Mouse (Mus musculus): Measurements from ENCODE around the gene Cask. TPM values are rescaled to one million over a fixed set of nuclear protein-coding genes. Genes with fewer than 3 reads are reported as not detected.
A peak's percentile ranks its signal among the peaks of the same experiment; 100 is the strongest.

The Cask gene
- polyA plus RNA-seq, 1 experiment from 2014 or later: 0.99 TPM

DNA sequence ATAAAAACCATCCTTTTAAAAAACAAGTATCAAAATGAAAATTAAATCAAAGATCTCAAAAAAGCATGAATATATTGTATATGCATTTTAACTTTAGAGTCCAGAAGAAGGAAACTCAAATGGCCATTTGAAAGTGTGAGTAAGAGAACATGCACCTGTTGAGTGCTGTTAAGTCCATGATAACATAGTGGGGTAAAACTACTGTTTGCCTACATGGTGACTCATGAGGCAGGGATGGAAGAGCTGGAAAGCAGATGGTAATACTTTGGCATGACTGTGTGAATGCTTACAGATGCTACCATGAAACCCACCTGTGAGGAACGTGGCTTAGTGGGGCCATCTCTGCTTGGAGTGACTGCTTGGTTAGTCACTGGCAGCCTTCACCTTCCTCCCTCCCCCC, 132.9 kb downstream of the Cask start:
- Histone ChIP-seq H3K9me3 (replicated peaks) (no peaks in the 10 kb centered on the region), H3K27ac (no peak overlapping the region), H3K27me3 (no peaks in the 10 kb centered on the region), H3K36me3 (no peaks in the 10 kb centered on the region), H3K9ac (no peak overlapping the region), H3K4me3 (replicated peaks) (no peak overlapping the region), H3K4me2 (no peak overlapping the region), H3K4me1 (replicated peaks) (no peaks in the 10 kb centered on the region)
- WGBS (ENCODE audit: insufficient replicate concordance): 48% methylated on average over 1 of the region's 1 CpGs
- no peak for DNase-seq
- ATAC-seq (ENCODE audit: low read depth): no peak

DNA sequence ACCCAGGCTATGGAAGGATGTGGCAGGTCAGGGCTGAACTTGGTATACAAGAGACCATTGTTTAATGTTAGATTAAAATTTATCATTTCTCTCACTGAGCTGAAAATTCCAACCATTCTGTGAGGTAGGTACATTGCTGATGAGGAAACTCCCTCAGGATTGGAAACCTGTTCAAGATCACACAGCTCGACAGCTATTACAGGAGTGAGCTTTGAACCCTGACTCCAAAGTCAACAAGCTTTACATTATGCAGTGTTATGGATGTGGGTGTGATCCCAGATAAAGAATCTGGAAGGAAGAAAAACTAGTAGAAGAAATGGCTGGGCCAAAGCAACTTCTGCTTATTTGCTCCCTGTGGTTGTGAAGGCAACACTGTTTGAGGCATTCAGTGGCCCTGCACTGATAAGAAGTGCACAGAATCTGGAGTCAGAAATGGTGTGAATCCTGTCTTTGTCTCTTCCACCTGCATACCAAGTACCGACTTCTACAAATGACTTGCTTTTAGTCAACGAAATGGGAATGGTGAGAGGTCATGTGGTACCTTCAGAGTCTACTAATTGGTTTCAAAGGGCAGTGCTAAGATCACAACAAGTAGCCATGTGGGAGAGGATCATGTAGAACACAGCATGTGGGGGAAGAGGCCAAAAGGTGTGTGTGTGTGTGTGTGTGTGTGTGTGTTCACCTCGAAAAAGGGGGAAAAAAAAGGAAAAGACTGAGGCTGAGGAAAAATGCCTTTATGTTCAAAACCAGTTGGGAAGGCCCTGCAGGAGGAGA, 134.2 kb downstream of the Cask start:
- no peaks in the 10 kb centered on the region for H3K9me3 ChIP-seq (replicated peaks)
- ATAC-seq (ENCODE audit: low read depth) (no peak), DNase-seq (no peak)
- H3K9ac ChIP-seq: no peak overlapping the region
- H3K27me3 ChIP-seq: no peaks in the 10 kb centered on the region
- no peak overlapping the region for H3K4me2 ChIP-seq
- no peaks in the 10 kb centered on the region for H3K4me1 ChIP-seq (replicated peaks)
- WGBS (ENCODE audit: insufficient replicate concordance): 41% methylated on average over 4 of the region's 4 CpGs
- no peaks in the 10 kb centered on the region for H3K36me3 ChIP-seq
- no peak overlapping the region for H3K27ac ChIP-seq
- H3K4me3 ChIP-seq (replicated peaks): no peak overlapping the region

DNA sequence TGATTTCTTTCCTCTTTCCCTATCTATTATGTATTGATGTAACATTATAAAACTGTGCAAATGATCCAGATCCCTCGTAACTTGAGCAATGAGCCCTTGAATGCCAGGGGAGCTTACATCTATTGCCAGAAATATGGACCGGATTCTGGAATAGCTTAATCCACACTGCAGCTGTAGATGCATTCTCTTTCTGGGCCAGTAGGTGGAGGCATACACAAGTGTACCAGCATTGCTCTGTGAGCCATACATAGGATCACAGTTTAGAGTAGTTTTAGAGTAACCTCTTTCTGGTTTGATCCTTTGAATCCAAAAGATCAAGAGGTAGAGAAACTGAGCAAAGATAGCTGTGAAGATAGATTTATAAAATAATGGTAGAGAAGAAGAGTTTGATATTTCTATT, 141.0 kb downstream of the Cask start:
- Histone ChIP-seq H3K4me3 (replicated peaks) (no peak overlapping the region), H3K4me2 (no peak overlapping the region), H3K27ac (no peak overlapping the region), H3K9me3 (replicated peaks) (no peaks in the 10 kb centered on the region), H3K27me3 (no peaks in the 10 kb centered on the region), H3K9ac (no peak overlapping the region), H3K36me3 (no peaks in the 10 kb centered on the region), H3K4me1 (replicated peaks) (no peaks in the 10 kb centered on the region)
- ATAC-seq (ENCODE audit: low read depth) (no peak), DNase-seq (peak; percentile 4)
- 36% methylated on average over 2 of the region's 2 CpGs for WGBS (ENCODE audit: insufficient replicate concordance)

DNA sequence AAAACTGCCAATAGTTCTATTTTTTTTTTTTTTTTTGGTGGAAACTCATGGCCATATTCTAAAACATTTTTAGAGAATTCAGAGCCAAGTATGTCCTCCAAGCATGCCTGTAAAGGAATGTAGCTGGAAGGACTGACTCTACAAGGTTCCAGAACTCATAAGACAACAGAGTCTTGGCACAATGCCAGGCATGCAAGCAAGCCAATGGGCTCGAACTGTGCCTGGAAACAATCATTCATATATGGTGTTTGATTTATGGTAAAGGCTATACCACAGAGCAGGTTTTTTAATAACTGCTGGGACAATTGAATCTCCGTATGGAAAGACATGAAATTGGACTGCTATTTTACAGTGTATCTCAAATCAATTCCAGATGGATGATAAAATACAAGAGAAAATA, 146.1 kb downstream of the Cask start:
- 43% methylated on average over 2 of the region's 2 CpGs for WGBS (ENCODE audit: insufficient replicate concordance)
- ATAC-seq (ENCODE audit: low read depth) (no peak), DNase-seq (no peak)

DNA sequence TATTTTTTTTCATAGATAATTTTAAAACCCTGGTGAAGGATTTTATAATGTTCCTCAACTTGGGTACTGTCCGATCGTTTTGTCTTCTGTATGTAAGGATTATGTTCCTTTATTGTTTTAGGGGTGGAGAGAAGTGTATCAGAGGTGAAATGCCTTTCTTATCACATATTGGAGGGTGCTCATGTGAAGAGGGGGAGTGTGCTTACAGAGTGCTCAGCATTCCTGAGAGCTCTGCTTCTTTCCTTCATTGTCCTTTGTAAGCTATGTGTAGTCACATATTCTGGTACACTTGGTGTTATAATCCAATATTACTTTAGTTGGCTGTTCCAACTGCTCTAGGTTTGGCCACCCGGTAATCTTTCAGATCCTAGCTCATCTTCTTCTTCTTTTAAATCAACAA, 150.5 kb downstream of the Cask start:
- no peaks in the 10 kb centered on the region for H3K9me3 ChIP-seq (replicated peaks)
- no peaks in the 10 kb centered on the region for H3K27me3 ChIP-seq
- H3K27ac ChIP-seq: no peak overlapping the region
- ATAC-seq (ENCODE audit: low read depth) (no peak), DNase-seq (no peak)
- no peaks in the 10 kb centered on the region for H3K36me3 ChIP-seq
- H3K4me2 ChIP-seq: no peak overlapping the region
- H3K9ac ChIP-seq: no peak overlapping the region
- no peak overlapping the region for H3K4me3 ChIP-seq (replicated peaks)
- no peaks in the 10 kb centered on the region for H3K4me1 ChIP-seq (replicated peaks)
- 63% methylated on average over 3 of the region's 3 CpGs for WGBS (ENCODE audit: insufficient replicate concordance)

More for the DNA sequence above, 146.1 kb downstream of the Cask start:
- H3K27ac ChIP-seq: no peak overlapping the region
- no peak overlapping the region for H3K9ac ChIP-seq
- H3K9me3 ChIP-seq (replicated peaks): no peaks in the 10 kb centered on the region
- H3K27me3 ChIP-seq: no peaks in the 10 kb centered on the region
- H3K4me1 ChIP-seq (replicated peaks): no peaks in the 10 kb centered on the region
- H3K4me2 ChIP-seq: no peak overlapping the region
- H3K36me3 ChIP-seq: no peaks in the 10 kb centered on the region
- H3K4me3 ChIP-seq (replicated peaks): no peak overlapping the region

DNA sequence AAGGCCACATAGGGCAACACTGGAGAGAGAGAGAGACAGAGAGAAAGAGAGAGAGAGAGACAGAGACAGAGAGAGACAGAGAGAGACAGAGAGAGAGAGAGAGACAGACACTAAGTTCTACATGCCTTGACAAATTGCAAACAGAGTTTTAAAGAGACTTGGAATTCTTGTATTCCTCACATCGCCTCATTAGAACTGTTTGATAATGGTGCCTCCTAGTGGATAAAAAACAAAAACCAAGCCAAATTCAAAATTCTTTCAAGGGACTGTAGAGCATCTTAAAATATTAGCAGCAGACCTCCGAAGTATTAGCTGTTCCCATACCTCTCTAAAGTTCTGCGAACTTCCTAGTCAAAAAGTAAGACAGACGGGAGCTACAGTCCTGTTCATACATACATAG, 159.3 kb downstream of the Cask start:
- Histone ChIP-seq H3K27me3 (no peaks in the 10 kb centered on the region), H3K27ac (no peak overlapping the region), H3K9me3 (replicated peaks) (no peaks in the 10 kb centered on the region), H3K36me3 (no peaks in the 10 kb centered on the region), H3K9ac (no peak overlapping the region), H3K4me2 (no peak overlapping the region), H3K4me3 (replicated peaks) (no peak overlapping the region), H3K4me1 (replicated peaks) (no peaks in the 10 kb centered on the region)
- no peak for DNase-seq
- WGBS (ENCODE audit: insufficient replicate concordance): 59% methylated on average over 4 of the region's 4 CpGs
- no peak for ATAC-seq (ENCODE audit: low read depth)

DNA sequence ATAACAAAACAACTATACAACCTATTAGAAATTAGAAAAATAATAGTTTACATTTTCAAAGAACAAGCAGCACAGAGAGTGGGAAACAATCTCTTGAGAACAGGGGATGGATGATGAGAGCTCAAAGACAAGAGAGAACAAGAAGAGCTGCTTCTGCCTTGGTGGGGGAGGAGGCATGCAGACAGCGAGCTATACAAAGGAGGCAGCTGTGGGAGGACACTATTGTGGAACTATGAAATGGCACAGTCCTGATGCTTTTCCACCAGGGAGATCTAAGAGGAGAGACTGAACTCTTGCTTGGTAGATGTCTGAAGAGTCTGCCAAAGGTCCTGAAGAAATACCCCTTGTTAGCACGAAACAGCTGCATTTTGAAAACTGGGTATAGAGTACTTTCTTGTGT, 162.8 kb downstream of the Cask start:
- no peak overlapping the region for H3K4me2 ChIP-seq
- H3K9me3 ChIP-seq (replicated peaks): no peaks in the 10 kb centered on the region
- 70% methylated on average over 2 of the region's 2 CpGs for WGBS (ENCODE audit: insufficient replicate concordance)
- H3K27me3 ChIP-seq: no peaks in the 10 kb centered on the region
- peaks cover 5% of the 10 kb centered on the region for H3K4me1 ChIP-seq (replicated peaks)
- no peak overlapping the region for H3K4me3 ChIP-seq (replicated peaks)
- DNase-seq: no peak
- H3K9ac ChIP-seq: no peak overlapping the region
- no peak for ATAC-seq (ENCODE audit: low read depth)
- H3K36me3 ChIP-seq: no peaks in the 10 kb centered on the region
- H3K27ac ChIP-seq: no peak overlapping the region

DNA sequence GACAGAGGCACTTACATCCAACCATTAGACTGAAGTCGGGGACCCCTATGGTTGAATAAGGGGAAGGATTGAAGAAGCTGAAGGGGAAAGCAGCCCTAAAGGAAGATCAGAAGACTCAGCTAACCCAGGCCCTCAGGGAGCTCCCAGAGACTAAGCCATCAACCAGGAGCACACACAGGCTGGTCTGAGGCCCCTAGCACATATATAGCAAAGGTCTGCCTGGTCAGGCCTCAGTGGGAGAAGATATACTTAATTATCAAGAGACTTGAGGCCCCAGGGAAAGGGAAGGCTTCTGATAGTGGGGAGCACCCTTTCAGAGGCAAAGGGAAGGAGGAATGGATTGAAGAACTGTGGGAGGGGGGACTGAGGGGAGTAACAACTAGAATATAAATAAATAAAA, 164.6 kb downstream of the Cask start:
- no peaks in the 10 kb centered on the region for H3K27me3 ChIP-seq
- H3K27ac ChIP-seq: no peak overlapping the region
- H3K9me3 ChIP-seq (replicated peaks): no peaks in the 10 kb centered on the region
- no peak overlapping the region for H3K4me2 ChIP-seq
- 65% methylated on average over 1 of the region's 1 CpGs for WGBS (ENCODE audit: insufficient replicate concordance)
- H3K36me3 ChIP-seq: no peaks in the 10 kb centered on the region
- H3K9ac ChIP-seq: no peak overlapping the region
- peaks cover 5% of the 10 kb centered on the region for H3K4me1 ChIP-seq (replicated peaks)
- ATAC-seq (ENCODE audit: low read depth) (peak; percentile 72), DNase-seq (peak; percentile 2)
- H3K4me3 ChIP-seq (replicated peaks): no peak overlapping the region

DNA sequence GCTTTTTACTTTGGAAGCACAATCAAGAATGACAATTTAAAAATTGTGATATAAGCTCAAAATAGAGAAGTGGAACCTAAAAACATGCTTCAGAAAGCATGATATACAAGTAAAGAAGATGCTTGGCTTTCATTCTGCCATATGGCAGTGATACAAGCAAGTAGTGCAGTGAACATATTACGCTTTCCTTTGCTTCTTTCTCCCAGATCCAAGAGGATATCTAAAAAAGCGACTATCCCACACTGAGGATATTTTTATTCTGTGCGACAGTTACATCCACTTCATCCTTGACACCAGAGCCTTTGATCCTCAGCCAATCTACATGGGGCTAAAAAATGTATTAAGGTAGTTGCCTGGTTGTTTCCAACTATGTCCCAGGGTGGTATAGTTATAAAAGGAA, 169.4 kb downstream of the Cask start:
- H3K4me2 ChIP-seq: no peak overlapping the region
- WGBS (ENCODE audit: insufficient replicate concordance): 71% methylated on average over 3 of the region's 3 CpGs
- no peaks in the 10 kb centered on the region for H3K27me3 ChIP-seq
- peaks cover 5% of the 10 kb centered on the region for H3K4me1 ChIP-seq (replicated peaks)
- no peak overlapping the region for H3K4me3 ChIP-seq (replicated peaks)
- no peak overlapping the region for H3K27ac ChIP-seq
- DNase-seq (no peak), ATAC-seq (ENCODE audit: low read depth) (no peak)
- no peaks in the 10 kb centered on the region for H3K36me3 ChIP-seq
- H3K9ac ChIP-seq: no peak overlapping the region
- no peaks in the 10 kb centered on the region for H3K9me3 ChIP-seq (replicated peaks)

DNA sequence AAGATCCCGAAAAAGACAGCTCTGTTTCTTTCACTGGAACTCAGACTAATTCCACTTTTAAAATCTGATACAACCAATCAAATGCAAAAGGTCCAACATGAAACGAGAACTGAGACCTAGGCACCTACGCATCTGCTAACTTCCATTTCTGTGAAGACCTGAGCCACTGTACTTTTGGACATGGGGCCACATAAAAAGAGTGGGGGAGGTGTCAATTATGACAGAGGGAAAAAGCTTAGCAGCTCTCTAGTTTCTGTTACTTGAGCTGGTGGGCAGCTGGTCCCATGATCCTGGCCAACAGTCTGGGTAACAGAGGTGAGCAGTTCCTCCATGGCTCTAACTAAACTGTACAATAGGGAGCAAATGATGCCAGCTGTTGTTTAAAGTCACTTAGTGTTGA, 178.2 kb downstream of the Cask start:
- ATAC-seq (ENCODE audit: low read depth) (no peak), DNase-seq (no peak)
- no peak overlapping the region for H3K4me3 ChIP-seq (replicated peaks)
- H3K4me1 ChIP-seq (replicated peaks): peaks cover 3% of the 10 kb centered on the region; the same call in 1 of the 2 replicates
- H3K9me3 ChIP-seq (replicated peaks): no peaks in the 10 kb centered on the region
- no peaks in the 10 kb centered on the region for H3K27me3 ChIP-seq
- no peak overlapping the region for H3K4me2 ChIP-seq
- H3K27ac ChIP-seq: no peak overlapping the region
- H3K9ac ChIP-seq: no peak overlapping the region
- 70% methylated on average over 3 of the region's 3 CpGs for WGBS (ENCODE audit: insufficient replicate concordance)
- H3K36me3 ChIP-seq: no peaks in the 10 kb centered on the region

DNA sequence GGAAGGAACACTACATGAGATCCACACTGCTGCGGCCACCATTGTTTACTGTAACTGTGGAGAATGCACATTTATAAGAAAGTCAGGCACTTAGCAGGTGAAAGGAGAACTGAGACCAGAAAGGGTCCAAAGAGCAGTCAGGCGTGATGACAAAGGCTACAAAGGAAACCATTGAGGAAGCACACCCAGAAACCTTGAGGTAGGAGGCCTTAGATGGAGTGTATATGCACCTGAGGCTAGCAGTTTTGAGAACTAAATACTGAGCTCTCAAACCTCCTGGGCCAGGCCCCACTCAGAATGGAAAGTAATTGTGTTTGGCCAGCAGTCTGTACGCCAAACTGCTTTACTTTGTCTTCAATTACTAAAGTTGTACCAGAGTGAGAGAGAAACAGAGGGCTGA, 180.8 kb downstream of the Cask start:
- Histone ChIP-seq H3K27me3 (no peaks in the 10 kb centered on the region), H3K27ac (no peak overlapping the region), H3K4me2 (no peak overlapping the region), H3K4me3 (replicated peaks) (no peak overlapping the region), H3K4me1 (replicated peaks) (no peaks in the 10 kb centered on the region; the same call in 1 of the 2 replicates), H3K9me3 (replicated peaks) (no peaks in the 10 kb centered on the region), H3K36me3 (no peaks in the 10 kb centered on the region), H3K9ac (no peak overlapping the region)
- DNase-seq (no peak), ATAC-seq (ENCODE audit: low read depth) (no peak)
- WGBS (ENCODE audit: insufficient replicate concordance): 71% methylated on average over 3 of the region's 3 CpGs

DNA sequence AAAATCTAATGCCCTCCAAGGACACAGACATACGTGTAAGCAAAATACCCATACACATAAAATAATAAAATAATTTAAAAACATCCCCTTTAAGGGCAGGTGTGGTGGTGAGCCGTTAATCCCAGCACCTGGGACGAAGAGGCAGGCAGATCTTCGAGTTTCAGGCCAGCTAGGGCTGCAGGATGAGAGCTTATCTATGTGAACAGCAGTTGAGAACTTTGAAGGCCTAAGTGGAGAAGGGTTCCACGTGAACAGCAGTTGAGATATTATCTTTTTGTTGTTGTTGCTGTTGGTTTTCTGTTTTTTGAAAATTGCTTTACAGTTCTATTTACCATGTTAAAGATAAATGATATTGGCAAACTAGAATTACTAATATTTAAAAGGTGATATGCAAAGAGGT, 182.3 kb downstream of the Cask start:
- Histone ChIP-seq H3K27ac (no peak overlapping the region), H3K4me1 (replicated peaks) (no peaks in the 10 kb centered on the region; the same call in 1 of the 2 replicates), H3K36me3 (no peaks in the 10 kb centered on the region), H3K4me3 (replicated peaks) (no peak overlapping the region), H3K9me3 (replicated peaks) (no peaks in the 10 kb centered on the region), H3K4me2 (no peak overlapping the region), H3K9ac (no peak overlapping the region), H3K27me3 (no peaks in the 10 kb centered on the region)
- WGBS (ENCODE audit: insufficient replicate concordance): 23% methylated on average over 5 of the region's 5 CpGs
- ATAC-seq (ENCODE audit: low read depth) (peak; percentile 82), DNase-seq (peak; percentile 25)
